Mouse (Mus musculus) gastrocnemius, adult 8-10 months (tissue): ENCODE data around the gene Arpc3. TPM values are rescaled to one million over a fixed set of nuclear protein-coding genes. Genes with fewer than 3 reads are reported as not detected.
"Not testable (repeated sequence)": the region's sequence is repeated elsewhere in the genome, so short reads cannot be mapped to it uniquely, and the experiment has no call there.

Source experiments
- DNase-seq, 2 experiments: peaks; one replicate each; pipeline ENCODE4 v3.0.0; 2022; ENCODE audit warnings: low spot score in 2 of 2
- total RNA-seq, 4 experiments: library from RNA; stranded (reverse); gene quantifications; 2 replicates each; pipeline ENCODE4 v1.2.4; 2022

Gene Arpc3
- total RNA-seq, 4 experiments from 2014 or later = 40.8 to 56.9 (median 49.9) TPM

DNA sequence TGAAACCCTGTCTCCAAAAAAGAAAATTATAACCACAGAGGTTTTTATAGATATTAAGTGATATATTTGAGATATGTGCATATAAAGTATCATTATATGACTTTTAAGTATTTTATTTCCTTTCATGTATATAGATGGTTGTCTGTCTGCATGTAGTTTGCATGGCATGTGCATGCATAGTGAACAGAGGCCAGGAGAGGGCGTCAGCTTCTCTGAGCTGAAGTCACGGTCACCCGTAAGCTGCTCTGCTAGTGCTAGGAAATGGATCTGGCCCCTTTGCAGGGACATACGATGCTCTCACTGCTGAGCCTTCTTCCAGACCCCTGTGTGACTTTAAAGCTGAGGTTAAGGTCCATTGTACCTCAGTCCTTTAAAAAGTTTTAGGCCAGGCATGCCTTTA, 42.9 kb downstream of the Arpc3 start:
- no peak for DNase-seq

DNA sequence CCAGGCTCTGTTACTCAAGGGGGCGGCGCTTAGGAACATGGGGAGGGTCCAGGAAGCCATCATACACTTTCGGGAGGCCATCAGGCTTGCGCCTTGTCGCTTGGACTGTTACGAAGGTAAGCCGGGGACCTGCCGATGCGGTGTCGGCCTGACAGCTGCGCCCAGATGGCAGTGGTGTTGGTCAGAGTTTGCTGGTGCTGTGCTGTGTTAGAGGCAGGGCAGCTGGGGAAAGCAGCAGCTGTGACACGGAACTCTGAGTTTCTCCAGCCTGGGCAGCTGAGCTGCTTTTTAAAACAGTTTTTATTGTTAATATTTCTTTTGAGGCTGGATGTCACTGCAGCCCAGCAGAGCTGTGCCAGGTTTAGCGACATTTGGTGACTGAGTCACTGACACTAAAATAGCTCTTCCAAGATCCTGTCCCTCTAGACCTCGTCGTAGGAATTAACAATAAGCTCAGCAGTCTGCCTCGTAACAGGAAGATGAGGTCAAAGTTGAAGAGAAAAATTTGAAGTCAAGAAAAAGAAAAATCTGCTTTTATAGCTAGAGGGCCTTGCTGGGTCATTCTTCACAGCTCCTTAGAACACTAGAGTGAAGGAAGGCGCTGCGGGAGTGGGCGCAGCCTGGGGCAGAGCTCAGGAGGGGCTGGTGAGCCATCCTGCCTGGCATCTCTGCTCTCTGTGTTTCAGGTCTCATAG, 47.9 kb downstream of the Arpc3 start:
- no peak for DNase-seq

DNA sequence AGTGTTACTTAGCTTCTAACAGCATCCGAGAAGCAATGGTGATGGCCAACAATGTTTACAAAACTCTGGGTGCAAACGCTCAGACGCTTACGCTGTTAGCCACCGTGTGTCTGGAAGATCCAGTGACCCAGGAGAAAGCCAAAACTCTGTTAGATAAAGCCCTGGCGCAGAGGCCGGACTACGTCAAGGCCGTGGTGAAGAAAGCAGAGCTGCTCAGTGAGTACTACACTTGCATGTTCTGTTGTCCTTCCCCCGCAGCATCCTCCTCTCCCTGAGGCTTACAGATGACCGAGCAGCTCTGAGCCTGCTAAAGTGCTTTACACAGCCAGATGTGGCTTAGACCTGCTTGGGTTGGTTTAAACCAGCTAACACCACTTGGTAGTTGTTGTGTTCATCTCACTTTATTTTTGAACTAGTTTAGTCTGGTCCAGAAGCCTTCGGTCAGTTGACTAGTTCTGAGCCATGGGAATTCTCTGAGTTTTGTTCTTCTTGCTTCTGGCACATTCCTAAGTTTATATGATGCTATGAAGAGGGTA, 48.5 kb downstream of the Arpc3 start:
- DNase-seq = no peak

DNA sequence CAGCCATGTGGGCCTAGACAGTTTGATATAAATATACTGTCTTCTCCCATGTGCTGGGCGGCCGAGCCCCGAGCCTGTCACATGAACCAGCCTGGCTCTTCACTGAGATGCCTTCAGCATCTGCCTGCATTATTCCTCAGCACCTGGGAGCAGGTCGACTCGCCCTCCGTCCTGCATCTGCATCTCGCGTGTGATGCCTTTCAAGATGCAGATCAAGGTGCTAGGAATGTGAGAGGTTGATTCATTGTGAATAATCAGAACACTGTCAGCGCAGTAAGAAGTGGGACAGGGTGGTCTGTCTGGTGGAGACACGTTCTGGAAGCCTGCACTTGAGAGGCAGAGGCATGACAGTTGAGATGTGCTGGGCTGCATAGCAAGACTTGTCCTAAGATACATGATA, 52.8 kb downstream of the Arpc3 start:
- no peak for DNase-seq

DNA sequence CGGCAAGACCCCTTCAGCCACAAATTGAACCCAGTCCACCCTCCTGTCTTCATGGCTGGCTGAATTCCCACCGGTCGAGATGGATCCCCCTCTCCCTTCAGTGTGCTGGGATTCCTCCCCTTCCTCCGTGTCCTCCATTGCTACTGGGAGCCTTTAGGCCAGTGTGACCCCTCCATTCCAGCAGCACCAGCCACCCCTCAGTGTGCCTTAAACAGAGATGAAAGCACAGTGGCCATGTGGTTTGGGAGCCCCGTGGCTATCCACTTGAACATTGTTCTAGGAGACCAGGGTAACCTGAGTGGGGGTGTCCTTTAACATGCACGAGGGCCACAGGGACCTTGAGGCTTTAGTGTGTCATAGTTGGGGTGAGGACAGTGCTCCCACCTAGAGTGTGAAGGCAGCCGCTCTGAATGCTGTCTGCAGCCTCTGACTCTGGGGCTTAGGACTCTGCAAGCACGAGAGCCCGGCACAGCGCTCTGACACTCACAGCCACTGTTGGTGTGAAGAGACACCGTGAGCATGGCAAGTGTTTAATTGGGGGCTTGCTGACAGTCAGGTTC, 53.5 kb downstream of the Arpc3 start:
- DNase-seq = no peak

DNA sequence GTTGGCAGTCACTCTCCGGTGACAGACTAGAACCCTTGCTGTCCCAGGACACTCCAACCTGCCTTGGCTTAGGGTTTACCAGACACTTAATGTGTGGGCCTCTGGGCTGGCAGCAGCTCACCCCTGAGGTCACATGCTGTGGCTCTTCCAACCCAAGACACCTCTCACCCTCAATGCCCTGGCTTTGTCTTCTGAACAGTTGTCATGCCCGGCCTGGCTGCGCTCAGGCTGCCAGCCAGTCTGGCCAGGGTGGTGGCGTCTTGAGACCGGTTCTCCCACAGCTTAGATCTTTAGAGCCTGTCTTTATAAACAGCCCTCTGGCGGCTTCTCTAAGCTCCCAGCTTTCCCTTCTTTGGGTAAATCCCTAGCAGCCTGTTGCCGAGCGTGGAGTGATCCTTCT, 56.2 kb downstream of the Arpc3 start:
- no peak for DNase-seq

DNA sequence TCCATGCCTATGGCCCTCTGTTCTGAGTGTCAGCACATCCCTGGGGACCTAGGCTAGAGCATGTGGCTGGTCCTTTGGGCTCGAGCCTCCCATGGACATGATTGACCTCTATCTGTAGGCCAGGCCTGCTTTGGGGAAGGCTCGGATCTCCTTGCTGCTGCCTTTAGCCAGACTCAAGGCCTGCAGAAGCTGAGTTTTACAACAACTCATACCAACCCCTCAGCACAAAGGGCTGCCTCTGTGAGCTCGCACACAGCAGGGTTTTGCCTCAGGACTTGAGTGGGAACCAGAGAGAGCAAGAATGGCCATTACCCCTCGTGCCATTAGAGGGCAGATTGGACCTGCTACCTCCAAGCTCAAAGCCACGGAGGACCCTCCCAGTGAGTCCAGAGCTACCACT, 57.2 kb downstream of the Arpc3 start:
- no peak for DNase-seq

DNA sequence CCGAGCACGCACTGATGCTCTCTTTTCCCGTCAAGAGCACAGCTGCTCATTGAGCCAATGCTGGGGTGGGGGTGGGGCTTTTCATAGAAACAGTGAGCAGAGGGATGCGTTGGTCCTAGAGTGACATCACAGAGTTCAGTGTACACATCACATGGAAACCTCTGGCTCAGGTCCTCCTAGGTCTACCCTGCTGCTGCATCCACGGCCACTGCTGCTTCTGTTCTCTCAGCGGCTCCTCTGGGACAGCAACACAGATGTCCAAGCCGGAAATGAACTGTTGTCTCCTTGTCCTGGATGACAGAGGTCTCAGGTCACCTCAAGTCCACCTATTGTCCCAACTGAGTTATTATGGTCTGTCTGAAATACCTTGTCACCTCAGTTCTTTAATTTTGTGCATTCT, 58.3 kb downstream of the Arpc3 start:
- no peak for DNase-seq

DNA sequence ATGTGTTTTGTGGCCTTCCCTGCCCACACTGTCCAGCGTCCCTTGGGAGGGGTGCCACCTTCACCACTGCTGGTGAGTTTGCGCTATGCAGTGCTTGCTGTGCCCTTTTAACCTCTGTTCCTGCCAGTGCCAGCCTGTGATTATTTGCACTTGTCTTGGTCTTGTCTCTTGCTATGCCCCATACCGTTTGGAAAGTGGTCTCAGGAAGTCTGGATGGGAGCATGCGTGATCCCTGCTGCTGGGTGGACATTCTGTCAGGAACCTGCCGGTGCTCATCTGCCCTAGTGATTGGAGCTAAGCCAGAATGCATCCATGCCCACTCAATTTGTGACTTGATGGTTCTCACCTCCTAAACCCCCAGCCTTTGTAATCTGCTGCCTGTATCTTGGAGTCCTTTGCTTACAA, 59.2 kb downstream of the Arpc3 start:
- DNase-seq = no peak

DNA sequence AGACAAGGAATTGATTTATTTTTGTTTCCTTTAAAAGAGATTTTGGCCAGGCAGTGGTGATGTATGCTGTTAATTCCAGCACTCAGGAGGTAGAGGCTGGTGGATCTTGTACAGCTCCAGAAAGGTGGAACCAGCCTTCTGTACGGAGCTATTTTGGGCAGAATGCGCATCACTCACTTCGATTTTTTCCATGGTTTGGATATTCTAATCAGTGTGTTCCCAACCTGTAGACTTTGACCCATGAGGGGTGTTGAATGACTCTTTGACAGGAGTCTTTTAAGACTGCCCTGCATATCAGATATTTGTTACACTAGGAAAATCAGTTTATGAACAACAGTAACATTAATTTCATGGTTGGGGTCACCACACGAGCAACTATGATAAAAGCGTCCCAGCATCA, 59.6 kb downstream of the Arpc3 start:
- DNase-seq = no peak

DNA sequence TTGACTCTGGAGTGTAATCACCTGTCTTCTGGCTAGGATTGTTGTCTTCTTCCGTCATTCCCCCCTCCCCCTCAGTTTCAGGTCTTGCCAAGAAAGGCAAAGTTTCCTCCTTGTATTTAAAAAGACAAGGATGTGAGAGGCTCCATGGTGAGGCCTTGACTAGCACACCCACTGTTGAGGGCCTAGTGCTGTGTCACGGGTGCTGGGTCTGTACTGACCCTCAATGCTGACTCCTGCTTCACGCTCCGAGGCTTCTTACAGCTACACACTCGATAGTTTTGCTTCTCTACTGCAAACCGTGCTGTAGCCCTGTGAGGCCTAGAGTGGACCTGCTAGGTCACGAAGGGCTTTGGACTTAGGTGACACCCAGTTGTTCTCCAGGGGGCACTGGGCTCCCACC, 60.5 kb downstream of the Arpc3 start:
- no peak for DNase-seq

DNA sequence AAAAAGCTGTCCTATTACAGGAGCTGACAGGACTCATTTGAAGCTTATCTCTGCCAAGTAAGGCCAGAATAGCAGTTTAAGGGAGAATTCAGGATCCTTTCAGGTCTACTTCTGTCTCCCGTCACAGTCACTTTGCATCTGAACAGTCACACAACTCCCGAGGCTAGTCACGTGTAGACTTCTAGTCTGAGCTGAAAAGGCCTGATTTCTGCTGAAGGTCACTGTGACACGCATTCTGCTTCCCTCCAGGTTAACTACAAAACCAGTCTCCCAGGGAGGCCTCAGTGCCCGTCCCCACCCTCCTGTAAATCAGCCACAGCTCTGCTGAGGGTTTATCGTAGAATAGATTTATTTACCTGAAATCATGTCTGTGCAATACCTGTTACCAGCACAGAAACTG, 61.5 kb downstream of the Arpc3 start:
- no peak for DNase-seq

DNA sequence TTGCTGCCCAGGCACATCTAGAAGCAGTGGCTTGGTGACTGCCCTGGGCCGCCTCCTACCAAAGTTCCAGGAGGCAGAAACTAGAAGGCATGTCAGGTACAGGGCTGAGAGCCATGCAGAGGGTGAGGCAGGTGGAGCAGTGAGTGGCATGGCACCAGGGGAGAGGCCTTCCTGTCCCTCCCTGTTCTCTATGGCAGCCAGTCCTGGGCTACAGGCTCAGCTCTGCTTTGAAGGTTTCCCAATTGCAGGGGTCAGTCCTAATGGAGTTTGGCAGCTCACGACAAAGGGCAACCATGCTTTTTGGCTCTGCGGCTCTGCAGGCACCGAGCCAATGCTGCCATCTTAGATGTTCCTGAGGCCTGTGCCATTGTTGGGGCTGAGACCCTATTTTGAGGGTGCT, 62.8 kb downstream of the Arpc3 start:
- no peak for DNase-seq

DNA sequence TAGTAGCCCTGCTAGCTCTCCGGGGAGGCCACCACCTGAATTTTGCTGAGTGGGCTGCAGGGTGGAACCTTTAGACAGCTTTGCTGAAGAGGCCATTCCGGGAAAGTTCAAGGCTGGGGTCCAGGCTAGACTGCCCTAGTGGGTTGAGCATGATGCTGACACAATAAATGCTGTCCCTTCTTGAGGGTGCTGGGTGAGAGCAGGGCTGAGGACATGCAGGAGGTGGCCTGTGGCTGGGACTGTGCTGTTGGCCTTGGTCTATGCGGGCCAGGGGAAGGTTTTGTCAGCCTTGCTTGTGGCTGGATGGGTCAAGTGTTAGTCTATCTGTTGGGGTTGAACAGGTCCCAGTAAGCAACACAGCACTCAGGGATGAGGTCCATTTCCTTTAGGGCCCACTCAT, 63.2 kb downstream of the Arpc3 start:
- DNase-seq = no peak

DNA sequence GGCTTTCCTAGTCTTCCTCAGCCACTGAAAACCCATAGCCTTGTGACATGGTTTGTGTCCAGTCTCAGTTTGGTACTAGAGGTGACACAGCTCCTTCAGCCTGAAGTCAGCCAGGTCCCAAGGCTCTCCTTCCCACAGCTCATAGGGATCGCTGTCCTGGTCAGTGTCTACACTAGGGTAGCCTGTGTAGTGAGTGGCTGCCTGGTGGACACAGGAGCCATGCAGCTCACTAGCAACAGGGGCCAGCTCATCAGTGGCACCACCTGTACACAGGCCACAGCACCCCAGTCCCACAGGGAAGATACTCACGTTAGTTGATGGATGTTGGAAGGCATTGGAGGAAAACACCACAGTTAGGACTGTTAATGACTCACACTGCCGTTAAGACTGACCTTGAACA, 63.9 kb downstream of the Arpc3 start:
- DNase-seq = no peak

DNA sequence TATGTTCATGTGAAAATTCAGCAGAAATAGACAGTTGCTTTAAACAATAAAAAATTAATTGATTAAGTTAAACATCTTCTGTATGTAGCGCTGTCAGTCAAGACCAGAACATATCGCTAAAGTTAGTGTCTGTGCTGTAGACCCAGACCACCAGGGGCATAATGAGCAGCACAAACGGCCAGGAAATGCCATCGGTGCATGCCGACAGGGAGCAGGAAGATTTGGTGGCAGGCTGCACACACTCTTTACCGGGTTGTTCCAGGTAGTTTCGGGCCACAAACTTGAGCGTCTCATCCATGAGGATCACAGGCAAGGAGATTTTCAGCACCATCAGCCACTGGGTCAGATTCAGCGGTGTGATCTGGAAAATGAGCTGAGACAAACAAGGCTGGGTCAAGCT, 65.4 kb downstream of the Arpc3 start:
- not testable (repeated sequence) for DNase-seq

DNA sequence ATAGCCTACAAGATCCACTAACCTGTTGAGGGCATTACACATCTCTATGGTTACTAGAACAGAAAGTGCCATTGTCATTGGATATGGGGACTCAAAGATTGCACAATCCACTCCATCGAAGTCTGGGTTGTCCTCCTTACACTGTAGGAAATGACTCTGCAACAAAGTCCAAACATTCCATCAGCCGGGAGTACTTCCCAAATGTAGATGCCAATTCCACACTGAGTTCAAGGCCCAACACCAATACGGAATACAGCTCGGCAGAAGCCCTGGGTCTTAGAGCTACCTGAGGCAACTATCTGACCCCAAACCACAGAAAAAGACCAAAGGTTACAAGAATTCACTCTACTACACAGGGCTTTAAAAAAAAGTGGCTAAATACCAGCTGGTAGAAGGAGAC, 66.4 kb downstream of the Arpc3 start:
- no peak for DNase-seq

DNA sequence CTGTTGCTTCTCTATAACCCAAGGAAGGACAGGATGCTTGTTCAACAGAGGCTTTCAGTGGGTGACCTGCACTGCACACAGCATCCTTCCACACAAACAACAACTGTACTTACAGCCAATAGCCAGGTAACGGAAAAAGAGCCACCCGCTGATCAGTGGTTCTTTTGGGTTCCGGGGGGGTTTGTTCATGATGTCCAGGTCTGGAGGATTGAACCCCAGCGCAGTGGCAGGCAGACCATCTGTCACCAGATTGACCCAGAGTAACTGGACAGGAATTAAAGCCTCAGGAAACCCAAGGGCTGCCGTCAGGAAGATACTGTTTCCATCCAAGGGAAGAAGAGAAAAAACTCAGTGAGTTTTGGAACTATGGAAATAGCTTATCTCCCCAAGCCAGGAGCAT, 67.7 kb downstream of the Arpc3 start:
- DNase-seq = no peak

DNA sequence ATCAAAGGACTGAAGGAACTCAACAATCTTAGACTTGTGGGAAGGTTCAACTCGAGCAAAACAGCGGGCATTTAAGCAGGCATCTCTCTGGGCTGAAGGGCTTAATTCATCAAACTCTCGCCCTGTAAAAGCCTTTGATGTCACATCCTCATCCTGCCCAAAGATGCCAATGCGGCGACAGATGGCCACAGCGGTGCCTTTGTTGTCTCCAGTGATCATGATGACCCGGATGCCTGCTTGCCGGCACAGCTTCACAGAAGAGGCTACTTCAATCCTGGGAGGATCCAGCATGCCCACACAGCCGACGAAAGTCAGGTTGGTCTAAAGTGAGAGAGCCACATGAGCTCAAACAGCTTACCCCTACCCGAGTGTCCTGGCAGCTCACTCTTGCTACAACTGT, 69.0 kb downstream of the Arpc3 start:
- DNase-seq = no peak

DNA sequence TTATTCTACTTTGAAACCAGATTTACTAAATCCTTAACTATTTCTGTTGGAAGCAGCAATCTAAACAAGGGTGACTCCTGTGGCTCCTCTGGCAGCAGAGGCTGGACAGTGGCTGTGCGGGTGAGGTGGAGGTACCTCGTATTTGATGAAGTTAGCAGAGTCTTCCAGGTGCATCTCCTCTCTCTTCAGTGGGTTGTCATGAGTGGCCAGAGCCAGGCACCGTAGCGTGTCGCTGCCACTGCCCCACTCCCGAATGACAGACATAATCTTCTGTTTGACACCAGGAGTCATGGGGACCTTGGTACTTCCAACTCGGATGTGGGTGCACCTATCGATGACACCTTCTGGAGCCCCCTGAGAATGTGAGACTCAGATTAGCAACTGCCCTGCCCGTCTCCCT, 69.8 kb downstream of the Arpc3 start:
- DNase-seq = no peak
